Comparison of ENCODE assay signal across 19 mouse cellular contexts in the genomic region with DNA sequence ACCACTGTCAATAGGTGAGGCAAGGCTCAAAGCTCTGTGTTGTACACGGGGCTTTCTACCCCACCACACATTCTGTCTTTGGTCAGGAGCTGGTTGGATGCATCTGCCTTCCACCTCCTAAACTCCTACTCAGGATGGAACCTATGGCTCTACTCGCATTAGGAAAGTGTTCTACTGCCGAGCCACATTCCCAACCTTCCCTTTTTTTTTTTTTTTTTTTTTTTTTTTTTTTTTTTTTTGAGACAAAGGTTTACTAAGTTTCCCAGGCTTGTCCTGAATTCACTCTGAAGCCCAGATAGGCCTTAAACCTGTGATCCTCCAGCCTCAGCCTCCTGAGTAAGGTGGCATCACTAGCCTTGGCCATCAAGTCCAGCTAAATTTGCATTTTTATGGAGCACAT.
DNase-seq lines count a peak whose midpoint lies in the region; ATAC-seq and TF ChIP-seq lines count a peak whose summit lies in the region.
"Had no signal": no experiment of that assay in that cellular context is flagged by ENCODE, and none has a peak within 500 bp of the region (broad histone marks: within the 10 kb centered on the region; RNA-seq: fewer than 3 reads in every experiment).

No protein-coding gene starts in this region.

- H3K27ac ChIP-seq in neural tube, embryonic 13.5 days (replicated peaks): no peak overlapping the region
- H3K27ac ChIP-seq in intestine, embryonic 14.5 days (ENCODE audit: low read depth): no peak overlapping the region
- H3K27ac ChIP-seq in neural tube, embryonic 15.5 days (replicated peaks): no peak overlapping the region
- no peak overlapping the region for H3K27ac ChIP-seq in gastrocnemius, adult 2 months
- H3K27ac ChIP-seq: embryonic facial prominence, embryonic 13.5 days; forebrain, embryonic 12.5 days; heart, adult 2 months; heart, embryonic 15.5 days; hindbrain, embryonic 10.5 days; hindbrain, embryonic 14.5 days had no signal

- peaks cover 27% of the 10 kb centered on the region for H3K27me3 ChIP-seq in neural tube, embryonic 13.5 days
- H3K27me3 ChIP-seq in intestine, embryonic 14.5 days (replicated peaks; ENCODE audit: control insufficient read depth, insufficient read depth, low read length): peaks cover 35% of the 10 kb centered on the region
- peaks cover 7% of the 10 kb centered on the region; the same call in 1 of the 2 replicates for H3K27me3 ChIP-seq in neural tube, embryonic 15.5 days (replicated peaks)

- 93% methylated on average over 3 of the region's 3 CpGs for WGBS in neural tube, embryonic 13.5 days
- 76% methylated on average over 3 of the region's 3 CpGs for WGBS in intestine, embryonic 14.5 days
- 84% methylated on average over 3 of the region's 3 CpGs for WGBS in neural tube, embryonic 15.5 days

- no peak for DNase-seq in neural tube, embryonic 10.5 days (ENCODE audit: extremely low spot score, low spot score)
- no peak for DNase-seq in intestine, embryonic 14.5 days (ENCODE audit: low spot score)
- DNase-seq in layer of hippocampus, adult 18-20 months (ENCODE audit: low spot score in 2 of 2): no peak
- no peak for DNase-seq in right cerebral cortex, postnatal 14 days
- no peak for DNase-seq in gastrocnemius, adult 2 months
- DNase-seq: adrenal gland, adult 8-10 months; adrenal gland, postnatal 36 days; cerebellum, adult 2 months; cerebellum, postnatal 25 days; gastrocnemius, postnatal 14 days; heart, adult 2 months had no signal

- H3K4me2 ChIP-seq in neural tube, embryonic 13.5 days: peak overlapping the region; percentile 97; the same call in 1 of the 2 replicates
- H3K4me2 ChIP-seq in intestine, embryonic 14.5 days (ENCODE audit: low read length): 0 out of 2 replicates have a peak overlapping the region, but pooled peaks have one; percentile 91
- peak overlapping the region; percentile 28; the same call in 1 of the 2 replicates for H3K4me2 ChIP-seq in neural tube, embryonic 15.5 days
- H3K4me2 ChIP-seq: embryonic facial prominence, embryonic 13.5 days; heart, embryonic 15.5 days had no signal

- TF ChIP-seq CTCF in gastrocnemius, adult 2 months (IDR thresholded peaks at IDR 0.05): no peak

- intact Hi-C loops in gastrocnemius, adult 2 months (cut with DNase I): loop anchor here (5.0 kb wide), 1 partner anchor 58 kb away; no protein-coding TSS in a partner anchor

- H3K4me3 ChIP-seq in neural tube, embryonic 13.5 days: no peak overlapping the region
- H3K4me3 ChIP-seq in intestine, embryonic 14.5 days (ENCODE audit: low read depth, low read length): no peak overlapping the region
- H3K4me3 ChIP-seq in neural tube, embryonic 15.5 days (replicated peaks): no peak overlapping the region
- H3K4me3 ChIP-seq in gastrocnemius, adult 2 months: no peak overlapping the region
- H3K4me3 ChIP-seq: embryonic facial prominence, embryonic 13.5 days; forebrain, embryonic 12.5 days; heart, adult 2 months; heart, embryonic 15.5 days; hindbrain, embryonic 10.5 days had no signal

- no peak overlapping the region for H3K9ac ChIP-seq in neural tube, embryonic 13.5 days
- H3K9ac ChIP-seq in intestine, embryonic 14.5 days (ENCODE audit: low read length): no peak overlapping the region
- H3K9ac ChIP-seq in neural tube, embryonic 15.5 days (replicated peaks): no peak overlapping the region
- H3K9ac ChIP-seq: embryonic facial prominence, embryonic 13.5 days; forebrain, embryonic 12.5 days; heart, embryonic 15.5 days; hindbrain, embryonic 14.5 days had no signal

- H3K36me3 ChIP-seq in neural tube, embryonic 13.5 days: no peaks in the 10 kb centered on the region
- no peaks in the 10 kb centered on the region for H3K36me3 ChIP-seq in intestine, embryonic 14.5 days (ENCODE audit: control insufficient read depth, insufficient read depth, low read length)
- H3K36me3 ChIP-seq in neural tube, embryonic 15.5 days: no peaks in the 10 kb centered on the region
- H3K36me3 ChIP-seq: embryonic facial prominence, embryonic 13.5 days; forebrain, embryonic 12.5 days; heart, embryonic 15.5 days; hindbrain, embryonic 10.5 days had no signal

- no peaks in the 10 kb centered on the region for H3K9me3 ChIP-seq in neural tube, embryonic 13.5 days
- no peaks in the 10 kb centered on the region for H3K9me3 ChIP-seq in intestine, embryonic 14.5 days (ENCODE audit: control insufficient read depth, low read length)
- H3K9me3 ChIP-seq in neural tube, embryonic 15.5 days (replicated peaks): no peaks in the 10 kb centered on the region
- H3K9me3 ChIP-seq: embryonic facial prominence, embryonic 13.5 days; forebrain, embryonic 12.5 days; heart, embryonic 15.5 days; hindbrain, embryonic 10.5 days had no signal

- no peak for ATAC-seq in neural tube, embryonic 13.5 days (ENCODE audit: low read depth)
- no peak for ATAC-seq in intestine, embryonic 14.5 days (replicated peaks; ENCODE audit: low FRiP score, low TSS enrichment, low read depth)
- no peak for ATAC-seq in neural tube, embryonic 15.5 days (ENCODE audit: low FRiP score)
- ATAC-seq: forebrain, embryonic 16.5 days had no signal

- peaks cover 55% of the 10 kb centered on the region for H3K4me1 ChIP-seq in neural tube, embryonic 13.5 days (replicated peaks)
- H3K4me1 ChIP-seq in intestine, embryonic 14.5 days (replicated peaks; ENCODE audit: control insufficient read depth, insufficient read depth, low read length): peaks cover 8% of the 10 kb centered on the region; the same call in 1 of the 2 replicates
- peaks cover 46% of the 10 kb centered on the region for H3K4me1 ChIP-seq in neural tube, embryonic 15.5 days

Comparison
In these comparisons a context has a peak if more than half of its experiments do, and no peak if none do; other contexts are left out.
1. H3K4me2 ChIP-seq: peak in every context shown above with its lines; median percentile 97 in neural tube, embryonic 13.5 days; 91 in intestine, embryonic 14.5 days; 28 in neural tube, embryonic 15.5 days.